Mouse (Mus musculus) kidney, embryonic 14.5 days (tissue): ENCODE data around the gene Higd1c. TPM values are rescaled to one million over a fixed set of nuclear protein-coding genes. Genes with fewer than 3 reads are reported as not detected.
A peak's percentile ranks its signal among the peaks of the same experiment; 100 is the strongest.

Experiments
- ATAC-seq: fragments of 200-750 bp; cut with Nextera tagmentation; 2 replicates; pipeline ENCODE4 v1.8.0; 2017; ENCODE audit warnings: moderate number of reproducible peaks, mild to moderate bottlenecking, moderate TSS enrichment, moderate library complexity; ENCODE audit not compliant: low FRiP score, low TSS enrichment
- H3K27ac ChIP-seq: fragments of 300-500 bp; sonication (generic); 2 replicates; pipeline ENCODE4 v1.5.1; 2014; ENCODE audit warnings: low read depth, mild to moderate bottlenecking, low read length, moderate library complexity, mixed read lengths
- H3K27me3 ChIP-seq: fragments of 300-500 bp; sonication (generic); 2 replicates; pipeline ENCODE4 v1.6.1; 2014; ENCODE audit warnings: mild to moderate bottlenecking, low read length; ENCODE audit not compliant: control insufficient read depth, insufficient read depth
- H3K36me3 ChIP-seq: fragments of 300-500 bp; sonication (generic); 2 replicates; pipeline ENCODE4 v1.6.1; 2014; ENCODE audit warnings: low read length, mixed read lengths; ENCODE audit not compliant: control insufficient read depth, insufficient read depth
- H3K4me1 ChIP-seq: fragments of 300-500 bp; sonication (generic); 2 replicates; pipeline ENCODE4 v1.6.1; 2014; ENCODE audit warnings: low read length, mixed read lengths; ENCODE audit not compliant: control insufficient read depth, insufficient read depth
- H3K4me2 ChIP-seq: fragments of 300-500 bp; sonication (generic); replicated peaks from 2 replicates; pipeline ENCODE4 v1.6.1; 2014; ENCODE audit warnings: low read depth, mild to moderate bottlenecking, low read length
- H3K4me3 ChIP-seq: fragments of 300-500 bp; sonication (generic); 2 replicates; pipeline ENCODE4 v1.5.1; 2014; ENCODE audit warnings: mild to moderate bottlenecking, low read length
- H3K9ac ChIP-seq: fragments of 300-500 bp; sonication (generic); 2 replicates; pipeline ENCODE4 v1.6.1; 2014; ENCODE audit warnings: low read depth, mild to moderate bottlenecking, low read length, moderate library complexity
- H3K9me3 ChIP-seq: fragments of 300-500 bp; sonication (generic); 2 replicates; pipeline ENCODE4 v1.6.1; 2016; ENCODE audit warnings: low read length; ENCODE audit not compliant: control insufficient read depth
- WGBS: fragments of 180-500 bp; shearing (Covaris S2); extraction: QIAGEN DNeasy Blood & Tissue Kit; methylation state at CpG from one replicate; pipeline ENCODE4 v1.1.7; 2014; 5-methylcytosine and 5-hydroxymethylcytosine counted together
- polyA plus RNA-seq: library from polyadenylated mRNA; unstranded; fragments of >200 nt; fragmentation: Nextera tagmentation; extraction: Ambion mirVana; gene quantifications from 2 replicates; pipeline ENCODE4 v1.2.1, GENCODE M21; 2014

Gene Higd1c
- polyA plus RNA-seq, 1 experiment from 2014 or later: 0.77 TPM

- Histone ChIP-seq H3K4me2 (no peak overlapping the region), H3K9me3 (no peaks in the 10 kb centered on the region), H3K4me1 (no peaks in the 10 kb centered on the region), H3K4me3 (no peak overlapping the region), H3K27ac (no peak overlapping the region), H3K9ac (no peak overlapping the region), H3K36me3 (peaks cover 87% of the 10 kb centered on the region), H3K27me3 (no peaks in the 10 kb centered on the region)
- 82% methylated on average over 16 of the region's 16 CpGs for WGBS
- no peak; the same call in 1 of the 2 replicates for ATAC-seq
Measured at GRCm38 (mm10) chr15:100400592-100401250, 36.4 kb downstream of the Higd1c start.

GRCm38 (mm10) chr15:100401811-100402210 is 37.5 kb downstream of the Higd1c start:
- Histone ChIP-seq H3K4me1 (no peaks in the 10 kb centered on the region), H3K9ac (no peak overlapping the region), H3K36me3 (peaks cover 80% of the 10 kb centered on the region), H3K27ac (no peak overlapping the region), H3K9me3 (no peaks in the 10 kb centered on the region), H3K4me3 (no peak overlapping the region), H3K4me2 (no peak overlapping the region), H3K27me3 (no peaks in the 10 kb centered on the region)
- 89% methylated on average over 4 of the region's 4 CpGs for WGBS
- ATAC-seq: no peak

GRCm38 (mm10) chr15:100402347-100402746 is 38.0 kb downstream of the Higd1c start:
- ATAC-seq: no peak
- Histone ChIP-seq H3K4me3 (no peak overlapping the region), H3K9ac (no peak overlapping the region), H3K27ac (no peak overlapping the region), H3K4me1 (no peaks in the 10 kb centered on the region), H3K9me3 (no peaks in the 10 kb centered on the region), H3K4me2 (no peak overlapping the region), H3K36me3 (peaks cover 75% of the 10 kb centered on the region), H3K27me3 (no peaks in the 10 kb centered on the region)
- 91% methylated on average over 14 of the region's 14 CpGs for WGBS

GRCm38 (mm10) chr15:100402798-100403197 is 38.5 kb downstream of the Higd1c start:
- no peak overlapping the region for H3K9ac ChIP-seq
- 82% methylated on average over 4 of the region's 4 CpGs for WGBS
- peaks cover 73% of the 10 kb centered on the region for H3K36me3 ChIP-seq
- H3K4me2 ChIP-seq: no peak overlapping the region
- H3K4me3 ChIP-seq: no peak overlapping the region
- no peaks in the 10 kb centered on the region for H3K27me3 ChIP-seq
- H3K27ac ChIP-seq: no peak overlapping the region
- ATAC-seq: no peak
- H3K9me3 ChIP-seq: no peaks in the 10 kb centered on the region
- no peaks in the 10 kb centered on the region for H3K4me1 ChIP-seq

GRCm38 (mm10) chr15:100403318-100404000 is 39.1 kb downstream of the Higd1c start:
- no peak overlapping the region for H3K9ac ChIP-seq
- no peaks in the 10 kb centered on the region for H3K9me3 ChIP-seq
- no peaks in the 10 kb centered on the region for H3K4me1 ChIP-seq
- no peak overlapping the region for H3K4me3 ChIP-seq
- no peak for ATAC-seq
- no peak overlapping the region for H3K4me2 ChIP-seq
- peaks cover 73% of the 10 kb centered on the region for H3K36me3 ChIP-seq
- no peak overlapping the region for H3K27ac ChIP-seq
- H3K27me3 ChIP-seq: no peaks in the 10 kb centered on the region
- WGBS: 88% methylated on average over 16 of the region's 16 CpGs

- H3K27ac ChIP-seq: 0 out of 2 replicates have a peak overlapping the region, but pooled peaks have one; percentile 43
Measured at GRCm38 (mm10) chr15:100406088-100406487, 41.7 kb downstream of the Higd1c start.

GRCm38 (mm10) chr15:100410918-100411672 is 46.8 kb downstream of the Higd1c start:
- H3K4me2 ChIP-seq: no peak overlapping the region
- no peak overlapping the region for H3K4me3 ChIP-seq
- no peaks in the 10 kb centered on the region for H3K9me3 ChIP-seq
- H3K4me1 ChIP-seq: no peaks in the 10 kb centered on the region; the same call in 1 of the 2 replicates
- WGBS: 47% methylated on average over 14 of the region's 14 CpGs
- H3K27ac ChIP-seq: peak overlapping the region; percentile 32; the same call in 1 of the 2 replicates
- no peaks in the 10 kb centered on the region for H3K27me3 ChIP-seq
- H3K36me3 ChIP-seq: peaks cover 30% of the 10 kb centered on the region
- peak; percentile 64; the same call in 1 of the 2 replicates for ATAC-seq
- no peak overlapping the region for H3K9ac ChIP-seq

More at GRCm38 (mm10) chr15:100406088-100406487, 41.7 kb downstream of the Higd1c start:
- ATAC-seq: no peak
- no peaks in the 10 kb centered on the region for H3K27me3 ChIP-seq
- H3K4me3 ChIP-seq: no peak overlapping the region
- no peak overlapping the region for H3K4me2 ChIP-seq
- H3K9me3 ChIP-seq: no peaks in the 10 kb centered on the region
- H3K36me3 ChIP-seq: peaks cover 63% of the 10 kb centered on the region
- H3K4me1 ChIP-seq: no peaks in the 10 kb centered on the region
- WGBS: 77% methylated on average over 5 of the region's 5 CpGs
- H3K9ac ChIP-seq: no peak overlapping the region

GRCm38 (mm10) chr15:100411731-100412130 is 47.4 kb downstream of the Higd1c start:
- Histone ChIP-seq H3K4me2 (no peak overlapping the region), H3K9ac (no peak overlapping the region), H3K9me3 (no peaks in the 10 kb centered on the region), H3K27ac (no peak overlapping the region), H3K27me3 (no peaks in the 10 kb centered on the region), H3K4me1 (no peaks in the 10 kb centered on the region; the same call in 1 of the 2 replicates), H3K36me3 (peaks cover 29% of the 10 kb centered on the region), H3K4me3 (no peak overlapping the region)
- no peak for ATAC-seq
- WGBS: 82% methylated on average over 5 of the region's 5 CpGs
